Comparison of ENCODE assay signal across 19 mouse cellular contexts in the genomic region with DNA sequence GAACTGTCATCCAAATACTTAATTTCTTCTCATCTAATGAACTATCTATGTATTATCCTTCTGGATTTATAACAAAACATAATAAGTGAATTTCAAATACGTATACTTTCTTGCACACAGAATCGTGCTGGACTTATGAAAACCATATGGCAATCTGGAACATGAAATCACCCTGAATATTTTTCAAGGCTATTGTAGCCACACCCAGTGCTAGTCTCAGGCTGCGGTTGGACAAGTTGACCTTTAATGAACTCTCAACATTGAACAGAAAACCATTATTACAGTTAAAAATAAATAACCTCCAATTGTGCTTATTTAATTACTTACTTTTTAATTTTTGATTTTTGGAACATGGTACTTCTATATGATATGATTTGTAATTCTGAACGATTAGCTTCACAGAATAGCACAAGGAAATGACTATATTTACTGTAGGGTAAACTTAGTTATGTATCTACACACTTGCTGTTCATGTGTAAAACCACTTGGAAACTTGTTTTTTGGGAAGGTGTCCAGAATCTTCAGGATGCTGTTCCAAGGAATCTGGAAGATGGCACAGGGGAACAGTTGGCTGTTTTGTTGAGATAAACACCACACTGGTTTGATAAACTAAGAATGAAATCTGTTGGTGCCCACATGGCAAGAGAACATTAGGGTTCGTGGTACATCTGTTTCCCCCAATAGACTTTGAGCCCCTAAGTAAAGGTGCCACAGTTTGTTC.
"Had no signal": no experiment of that assay in that cellular context is flagged by ENCODE, and none has a peak within 500 bp of the region (broad histone marks: within the 10 kb centered on the region; RNA-seq: fewer than 3 reads in every experiment).

No protein-coding gene starts in this region.

- ATAC-seq: midbrain, embryonic 15.5 days had no signal

- H3K27ac ChIP-seq: left cerebral cortex, adult 2 months; liver, embryonic 13.5 days; midbrain, embryonic 12.5 days; midbrain, embryonic 15.5 days; neural tube, embryonic 12.5 days; neural tube, embryonic 15.5 days; stomach, postnatal 0 days had no signal

- H3K4me2 ChIP-seq: liver, embryonic 13.5 days; midbrain, embryonic 12.5 days; midbrain, embryonic 15.5 days; neural tube, embryonic 12.5 days; neural tube, embryonic 15.5 days had no signal

- H3K4me1 ChIP-seq: liver, embryonic 13.5 days; midbrain, embryonic 12.5 days; midbrain, embryonic 15.5 days; neural tube, embryonic 12.5 days; neural tube, embryonic 15.5 days had no signal

- H3K9ac ChIP-seq: liver, embryonic 13.5 days; midbrain, embryonic 12.5 days; midbrain, embryonic 15.5 days; neural tube, embryonic 12.5 days; neural tube, embryonic 15.5 days had no signal

- H3K27me3 ChIP-seq: liver, embryonic 13.5 days; midbrain, embryonic 12.5 days; midbrain, embryonic 15.5 days; neural tube, embryonic 12.5 days; neural tube, embryonic 15.5 days had no signal

- H3K36me3 ChIP-seq: liver, embryonic 13.5 days; midbrain, embryonic 12.5 days; midbrain, embryonic 15.5 days; neural tube, embryonic 12.5 days; neural tube, embryonic 15.5 days had no signal

- H3K4me3 ChIP-seq: left cerebral cortex, adult 2 months; liver, embryonic 13.5 days; midbrain, embryonic 12.5 days; midbrain, embryonic 15.5 days; neural tube, embryonic 12.5 days; neural tube, embryonic 15.5 days had no signal

- DNase-seq: kidney, postnatal 14 days; kidney, postnatal 4 days; layer of hippocampus, postnatal 36 days; liver, embryonic 13.5 days; lung, adult 2 months; lung, postnatal 14 days; lung, postnatal 4 days; right cerebral cortex, adult 18-20 months; right cerebral cortex, postnatal 14 days; right cerebral cortex, postnatal 4 days; thymus, adult 2 months; thymus, postnatal 14 days; thymus, postnatal 4 days had no signal

- H3K9me3 ChIP-seq: midbrain, embryonic 12.5 days; midbrain, embryonic 15.5 days; neural tube, embryonic 12.5 days; neural tube, embryonic 15.5 days had no signal
